Mouse (Mus musculus) lung, postnatal 36 days (tissue): ENCODE measurements at regions not wholly inside any gene's neighbourhood (a gene's known extent, or its start where the extent isn't known, plus 50 kb on each side); places are given as distances from the start of the nearest gene placed in this dataset.
A peak's percentile ranks its signal among the peaks of the same experiment; 100 is the strongest.

Experiments used
- DNase-seq: peaks from one replicate; pipeline ENCODE4 v3.0.0; 2022; ENCODE audit warnings: mixed read lengths

DNA sequence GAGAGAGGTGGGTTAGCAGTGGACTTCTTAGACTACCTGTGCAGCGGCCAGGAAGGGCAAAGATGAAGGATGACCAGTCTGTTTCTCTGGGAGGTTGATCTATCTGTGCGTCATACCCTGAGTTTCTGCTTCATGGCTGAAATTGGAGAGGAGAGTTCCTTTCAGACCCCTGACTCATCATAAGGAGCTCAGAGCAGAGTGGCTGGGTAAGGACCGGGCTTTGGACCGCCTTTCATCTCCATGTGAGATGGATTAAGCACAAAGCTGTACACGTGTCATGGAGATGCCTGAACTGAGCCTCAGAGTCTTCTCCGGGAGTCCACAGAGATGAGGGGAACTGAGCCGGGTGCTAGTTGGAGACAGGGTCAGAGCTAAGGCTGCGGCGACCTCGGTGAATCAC, 80.7 kb upstream of the Gm9887 start:
- no peak for DNase-seq

- DNase-seq: peak; percentile 70
Observed at GRCm38 (mm10) chr12:69451110-69451509, 78.9 kb upstream of the Gm9887 start.

- peak; percentile 81 for DNase-seq
Observed at GRCm38 (mm10) chr12:69447962-69448767, 75.9 kb upstream of the Gm9887 start.

GRCm38 (mm10) chr12:69447322-69447827, 75.1 kb upstream of the Gm9887 start:
- DNase-seq: peak; percentile 67

GRCm38 (mm10) chr12:69446468-69447321, 74.4 kb upstream of the Gm9887 start:
- peak; percentile 91 for DNase-seq

DNA sequence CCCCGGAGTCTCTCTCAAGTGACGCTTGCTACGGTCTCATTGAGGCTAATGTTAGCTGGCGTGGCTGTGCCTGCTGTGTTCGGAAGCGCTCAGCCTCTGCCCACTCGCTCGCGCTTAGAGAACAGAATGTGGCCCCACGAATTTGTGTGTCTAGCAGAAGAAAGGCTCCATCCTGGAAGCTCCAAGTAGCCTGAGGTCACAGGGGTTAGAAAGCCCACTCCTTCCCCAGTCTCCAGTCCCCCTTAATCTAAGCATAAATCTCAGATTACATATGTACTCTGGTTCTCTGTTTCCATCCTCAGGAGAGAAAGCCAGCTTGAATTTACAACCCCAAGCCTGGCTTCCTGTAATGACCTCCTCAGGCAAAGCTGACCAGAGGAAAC, 73.8 kb upstream of the Gm9887 start:
- DNase-seq: no peak

GRCm38 (mm10) chr12:69442321-69442720, 70.1 kb upstream of the Gm9887 start:
- no peak for DNase-seq

- no peak for DNase-seq
Observed at GRCm38 (mm10) chr12:69441764-69442163, 69.5 kb upstream of the Gm9887 start.

GRCm38 (mm10) chr12:69438271-69438670, 66.0 kb upstream of the Gm9887 start:
- DNase-seq: no peak

- DNase-seq: peak; percentile 71
Observed at GRCm38 (mm10) chr12:69436839-69437501, 64.7 kb upstream of the Gm9887 start.

GRCm38 (mm10) chr12:69434315-69434714, 62.1 kb upstream of the Gm9887 start:
- no peak for DNase-seq

DNA sequence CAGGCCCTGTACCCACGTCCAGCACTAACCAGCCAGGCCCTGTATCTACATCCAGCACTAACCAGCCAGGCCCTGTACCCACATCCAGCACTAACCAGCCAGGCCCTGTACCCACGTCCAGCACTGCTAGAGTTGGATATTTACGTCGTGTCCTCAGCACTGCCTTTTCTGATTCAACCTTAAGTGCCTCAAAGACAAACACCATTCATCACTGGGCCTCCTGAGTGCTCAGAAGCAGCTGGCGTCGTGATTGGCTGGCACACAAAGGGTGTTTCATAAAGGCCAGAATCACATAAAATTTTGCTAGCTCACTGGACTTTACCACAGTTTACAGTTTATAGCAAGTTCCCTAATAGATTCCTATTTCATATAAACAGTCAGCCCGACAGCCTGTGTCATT, 59.8 kb upstream of the Gm9887 start:
- no peak for DNase-seq

- DNase-seq: no peak
Observed at GRCm38 (mm10) chr12:69428108-69428507, 55.9 kb upstream of the Gm9887 start.

- no peak for DNase-seq
Observed at GRCm38 (mm10) chr12:69425610-69426009, 53.4 kb upstream of the Gm9887 start.

- peak; percentile 38 for DNase-seq
Observed at GRCm38 (mm10) chr12:69424971-69425370, 52.7 kb upstream of the Gm9887 start.
